Mouse (Mus musculus) MEL (cell line): ENCODE measurements around the gene Atp8a2. TPM values are rescaled to one million over a fixed set of nuclear protein-coding genes. Genes with fewer than 3 reads are reported as not detected.

Experiments used
- DNase-seq: peaks from one replicate; pipeline ENCODE4 v3.0.0; 2011; ENCODE audit warnings: low read depth, low spot score
- H3K27ac ChIP-seq: 2 replicates; pipeline ENCODE4 v1.5.1; 2012; ENCODE audit warnings: low read depth, mild to moderate bottlenecking, control low read depth, low read length, moderate library complexity; ENCODE audit not compliant: control insufficient read depth
- H3K27me3 ChIP-seq, 2 experiments: fragments of 150-350 bp in 1 of 2; sonication (generic) in 1 of 2; 2 replicates each; pipeline ENCODE4 v1.6.1; 2012; ENCODE audit warnings: low read length in 2 of 2, mild to moderate bottlenecking in 2 of 2, improper control_type of control experiment in 1 of 2, moderate library complexity in 1 of 2; ENCODE audit not compliant: insufficient read depth in 2 of 2, control insufficient read depth in 1 of 2
- H3K36me3 ChIP-seq, 2 experiments: 2 replicates each; pipeline ENCODE4 v1.6.1; 2012 to 2014; ENCODE audit warnings: low read length in 2 of 2, improper control_type of control experiment in 1 of 2, inconsistent platforms in 1 of 2, mild to moderate bottlenecking in 1 of 2; ENCODE audit not compliant: insufficient read depth in 2 of 2, control insufficient read depth in 1 of 2
- H3K4me1 ChIP-seq, 2 experiments: fragments of 150-350 bp in 1 of 2; sonication (generic) in 1 of 2; 2 replicates each; pipeline ENCODE4 v1.6.1; 2012; ENCODE audit warnings: low read length in 2 of 2, improper control_type of control experiment in 1 of 2, mild to moderate bottlenecking in 1 of 2; ENCODE audit not compliant: insufficient read depth in 2 of 2, control insufficient read depth in 1 of 2
- H3K4me3 ChIP-seq, 2 experiments: fragments of 150-350 bp in 1 of 2; sonication (generic) in 1 of 2; 2 replicates each; pipeline ENCODE4 v1.5.1; 2012; ENCODE audit warnings: low read depth in 2 of 2, low read length in 2 of 2, mild to moderate bottlenecking in 2 of 2, moderate library complexity in 2 of 2, control low read depth in 1 of 2, improper control_type of control experiment in 1 of 2; ENCODE audit not compliant: control insufficient read depth in 1 of 2, insufficient read depth in 1 of 2
- H3K79me2 ChIP-seq: 2 replicates; pipeline ENCODE4 v1.6.1; 2012; ENCODE audit warnings: mild to moderate bottlenecking, low read length, moderate library complexity; ENCODE audit not compliant: control insufficient read depth, poor library complexity, insufficient read depth
- H3K9ac ChIP-seq: 2 replicates; pipeline ENCODE4 v1.6.1; 2012; ENCODE audit warnings: low read depth, mild to moderate bottlenecking, control low read depth, low read length, moderate library complexity; ENCODE audit not compliant: control insufficient read depth, poor library complexity, severe bottlenecking
- H3K9me3 ChIP-seq: fragments of 150-350 bp; sonication (generic); replicated peaks from 2 replicates; pipeline ENCODE4 v1.6.1; 2012; ENCODE audit warnings: mild to moderate bottlenecking, low read length, improper control_type of control experiment, moderate library complexity; ENCODE audit not compliant: insufficient read depth
- BHLHE40 ChIP-seq: IDR thresholded peaks from 2 replicates; pipeline ENCODE4 v1.6.1; 2012; ENCODE audit warnings: low read depth, mild to moderate bottlenecking, inconsistent platforms, low read length, improper control_type of control experiment, borderline replicate concordance
- ELF1 ChIP-seq: IDR thresholded peaks from 2 replicates; pipeline ENCODE4 v1.6.1; 2014; ENCODE audit warnings: low read depth, mild to moderate bottlenecking, inconsistent platforms, low read length, improper control_type of control experiment, moderate library complexity
- EP300 ChIP-seq, 2 experiments: IDR thresholded peaks; 2 replicates each; pipeline ENCODE4 v1.6.1; 2011; ENCODE audit warnings: improper control_type of control experiment in 2 of 2, low read length in 2 of 2, low read depth in 1 of 2, mild to moderate bottlenecking in 1 of 2
- GABPA ChIP-seq: IDR thresholded peaks from 2 replicates; pipeline ENCODE4 v1.6.1; 2012; ENCODE audit warnings: low read depth, mild to moderate bottlenecking, inconsistent platforms, low read length, improper control_type of control experiment, moderate library complexity
- GATA1 ChIP-seq: IDR thresholded peaks from 2 replicates; pipeline ENCODE4 v1.6.1; 2011; ENCODE audit warnings: low read depth, low read length, improper control_type of control experiment
- HCFC1 ChIP-seq: IDR thresholded peaks from 2 replicates; pipeline ENCODE4 v1.6.1; 2012; ENCODE audit warnings: low read depth, mild to moderate bottlenecking, inconsistent platforms, low read length, improper control_type of control experiment, moderate library complexity
- JUND ChIP-seq: IDR thresholded peaks from 2 replicates; pipeline ENCODE4 v1.6.1; 2011; ENCODE audit warnings: low read depth, mild to moderate bottlenecking, improper control_type of control experiment, low read length
- KAT2A ChIP-seq: conservative IDR thresholded peaks from 2 replicates; pipeline ENCODE4 v1.6.1; 2012; ENCODE audit warnings: low read depth, low read length, improper control_type of control experiment, inconsistent platforms
- MAX ChIP-seq: IDR thresholded peaks from 2 replicates; pipeline ENCODE4 v1.6.1; 2011; ENCODE audit warnings: low read length, improper control_type of control experiment
- MAZ ChIP-seq: IDR thresholded peaks from 2 replicates; pipeline ENCODE4 v1.6.1; 2012; ENCODE audit warnings: low read depth, mild to moderate bottlenecking, inconsistent platforms, low read length, improper control_type of control experiment
- MEF2A ChIP-seq: IDR thresholded peaks from 2 replicates; pipeline ENCODE4 v1.6.1; 2014; ENCODE audit warnings: low read depth, mild to moderate bottlenecking, inconsistent platforms, low read length, improper control_type of control experiment; ENCODE audit not compliant: poor library complexity, insufficient replicate concordance, severe bottlenecking; ENCODE audit errors: extremely low read depth
- MXI1 ChIP-seq: IDR thresholded peaks from 2 replicates; pipeline ENCODE4 v1.6.1; 2011; ENCODE audit warnings: mild to moderate bottlenecking, low read depth, low read length, improper control_type of control experiment
- NRF1 ChIP-seq: IDR thresholded peaks from 2 replicates; pipeline ENCODE4 v1.6.1; 2014; ENCODE audit warnings: low read depth, mild to moderate bottlenecking, inconsistent platforms, low read length, improper control_type of control experiment, moderate library complexity; ENCODE audit not compliant: poor library complexity, insufficient read depth, severe bottlenecking
- RAD21 ChIP-seq: IDR thresholded peaks from 2 replicates; pipeline ENCODE4 v1.6.1; 2011; ENCODE audit warnings: mild to moderate bottlenecking, low read depth, low read length, improper control_type of control experiment
- RCOR1 ChIP-seq: IDR thresholded peaks from 2 replicates; pipeline ENCODE4 v1.6.1; 2012; ENCODE audit warnings: low read depth, mild to moderate bottlenecking, inconsistent platforms, low read length, improper control_type of control experiment
- SIN3A ChIP-seq: IDR thresholded peaks from 2 replicates; pipeline ENCODE4 v1.6.1; 2012; ENCODE audit warnings: low read length, improper control_type of control experiment, inconsistent platforms
- SMC3 ChIP-seq: IDR thresholded peaks from 2 replicates; pipeline ENCODE4 v1.6.1; 2011; ENCODE audit warnings: low read depth, low read length, improper control_type of control experiment
- TAL1 ChIP-seq: IDR thresholded peaks from 2 replicates; pipeline ENCODE4 v1.6.1; 2012; ENCODE audit warnings: mild to moderate bottlenecking, inconsistent platforms, low read length, moderate library complexity, mixed read lengths
- TBP ChIP-seq: IDR thresholded peaks from 2 replicates; pipeline ENCODE4 v1.8.0; 2011; ENCODE audit warnings: low read depth, low read length, improper control_type of control experiment
- TCF12 ChIP-seq: IDR thresholded peaks from 2 replicates; pipeline ENCODE4 v1.6.1; 2014; ENCODE audit warnings: low read depth, mild to moderate bottlenecking, inconsistent platforms, low read length, improper control_type of control experiment, moderate library complexity
- USF1 ChIP-seq: IDR thresholded peaks from 2 replicates; pipeline ENCODE4 v1.6.1; 2014; ENCODE audit warnings: low read depth, mild to moderate bottlenecking, inconsistent platforms, low read length, improper control_type of control experiment, moderate library complexity
- ZMIZ1 ChIP-seq: IDR thresholded peaks from 2 replicates; pipeline ENCODE4 v1.6.1; 2012; ENCODE audit warnings: low read depth, mild to moderate bottlenecking, inconsistent platforms, low read length, improper control_type of control experiment, moderate library complexity
- ZNF384 ChIP-seq: IDR thresholded peaks from 2 replicates; pipeline ENCODE4 v1.6.1; 2012; ENCODE audit warnings: low read depth, mild to moderate bottlenecking, inconsistent platforms, low read length, improper control_type of control experiment
- polyA plus RNA-seq, 2 experiments: library from polyadenylated mRNA; stranded (reverse) in 1 of 2; unstranded in 1 of 2; fragments of >175 nt in 1 of 2; fragments of >200 nt in 1 of 2; gene quantifications; 2 replicates each; pipeline versions ENCODE4 v1.2.1 to v1.2.4; 2012; ENCODE audit warnings: low replicate concordance in 2 of 2, low read depth in 1 of 2; ENCODE audit not compliant: insufficient read length in 2 of 2, insufficient read depth in 1 of 2, missing spikeins in 1 of 2
- total RNA-seq: library from RNA; depleted of rRNA; stranded (reverse); fragments of 300-350 nt; gene quantifications from 2 replicates; pipeline ENCODE4 v1.2.3, GENCODE M21; 2012

Gene Atp8a2
- total and polyA plus RNA-seq, 3 experiments, result 0.29 to 0.39 TPM; not detected in 1

DNA sequence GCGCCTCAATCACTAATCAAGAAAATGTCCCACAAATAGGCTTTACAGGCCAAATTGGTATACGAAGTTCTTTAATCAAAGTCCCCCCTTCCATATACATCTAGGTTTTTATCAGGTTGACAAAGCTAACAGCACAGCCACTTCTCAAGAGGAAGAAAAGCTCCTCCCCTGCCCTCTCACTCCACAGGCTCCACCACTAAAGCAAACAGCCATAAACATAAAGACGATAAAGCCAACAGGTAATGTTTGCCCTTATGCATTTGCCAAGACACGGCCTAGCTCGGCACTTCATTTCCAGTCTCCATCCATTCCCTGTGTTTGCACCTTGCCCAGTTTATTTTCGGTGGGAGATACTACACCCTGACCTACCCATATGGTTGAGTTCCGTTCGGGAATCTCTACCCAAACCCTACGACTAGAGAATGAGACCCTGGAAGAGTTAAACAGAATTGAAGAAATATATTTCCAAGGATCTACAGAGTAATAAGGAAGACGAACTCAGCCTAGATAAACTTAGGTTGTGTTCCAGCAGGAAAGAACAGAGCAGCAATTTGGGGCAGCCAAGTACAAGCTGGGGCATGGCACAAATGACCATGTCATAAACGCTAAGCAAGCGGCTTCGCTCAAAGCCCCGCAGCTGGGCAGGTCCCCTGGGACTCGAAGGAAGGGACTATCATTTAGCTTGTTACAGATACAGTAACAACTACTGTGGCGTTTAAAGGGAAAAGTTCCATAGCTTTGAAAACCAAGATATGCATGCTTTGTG is 26.0 kb downstream of the Atp8a2 start:
- Histone ChIP-seq H3K27ac (no peak overlapping the region), H3K4me1 (no peaks in the 10 kb centered on the region), H3K9me3 (no peaks in the 10 kb centered on the region), H3K9ac (no peak overlapping the region), H3K79me2 (no peaks in the 10 kb centered on the region), H3K36me3 (no peaks in the 10 kb centered on the region), H3K27me3 (peaks cover 0 to 2% of the 10 kb centered on the region in 2 experiments; a peak in 3 of 4 replicates), H3K4me3 (no peak overlapping the region)
- no peak for DNase-seq
- no peak for TF ChIP-seq USF1
- TF ChIP-seq MAZ, result no peak
- no peak for TF ChIP-seq JUND
- no peak for TF ChIP-seq ZMIZ1
- no peak for TF ChIP-seq KAT2A
- no peak for TF ChIP-seq SMC3
- TF ChIP-seq MXI1, result no peak
- TF ChIP-seq BHLHE40, result no peak
- TF ChIP-seq TAL1, result no peak
- TF ChIP-seq RAD21, result no peak
- TF ChIP-seq EP300 (IDR thresholded peaks at IDR 0.05; ENCODE audit: low read depth in 1 of 2, low read length in 2 of 2), result no peak
- no peak for TF ChIP-seq MAX
- TF ChIP-seq GATA1, result no peak
- TF ChIP-seq MEF2A, result no peak
- TF ChIP-seq ZNF384, result no peak
- TF ChIP-seq TBP, result no peak
- TF ChIP-seq HCFC1, result no peak
- TF ChIP-seq ELF1, result no peak
- TF ChIP-seq NRF1, result no peak
- no peak for TF ChIP-seq SIN3A

GRCm38 (mm10) chr14:60163367-60163766 is 33.6 kb downstream of the Atp8a2 start:
- TF ChIP-seq TCF12, result no peak
- TF ChIP-seq GABPA, result no peak
- TF ChIP-seq RCOR1, result no peak
- no peak for TF ChIP-seq MXI1
- Histone ChIP-seq H3K9me3 (no peaks in the 10 kb centered on the region), H3K27ac (no peak overlapping the region), H3K79me2 (no peaks in the 10 kb centered on the region), H3K4me1 (no peaks in the 10 kb centered on the region), H3K9ac (no peak overlapping the region), H3K36me3 (no peaks in the 10 kb centered on the region), H3K4me3 (no peak overlapping the region), H3K27me3 (peaks cover 0 to 3% of the 10 kb centered on the region in 2 experiments; a peak in 3 of 4 replicates)
- no peak for DNase-seq
